Mouse (Mus musculus): ENCODE measurements around the gene Prelid3b. TPM values are rescaled to one million over a fixed set of nuclear protein-coding genes. Genes with fewer than 3 reads are reported as not detected.

The Prelid3b gene
- polyA plus RNA-seq (2014; fragmentation: Illumina TruSeq; extraction: RNeasy Lipid Tissue Mini Kit (QIAGEN cat#74804)): 64.5 TPM

DNA sequence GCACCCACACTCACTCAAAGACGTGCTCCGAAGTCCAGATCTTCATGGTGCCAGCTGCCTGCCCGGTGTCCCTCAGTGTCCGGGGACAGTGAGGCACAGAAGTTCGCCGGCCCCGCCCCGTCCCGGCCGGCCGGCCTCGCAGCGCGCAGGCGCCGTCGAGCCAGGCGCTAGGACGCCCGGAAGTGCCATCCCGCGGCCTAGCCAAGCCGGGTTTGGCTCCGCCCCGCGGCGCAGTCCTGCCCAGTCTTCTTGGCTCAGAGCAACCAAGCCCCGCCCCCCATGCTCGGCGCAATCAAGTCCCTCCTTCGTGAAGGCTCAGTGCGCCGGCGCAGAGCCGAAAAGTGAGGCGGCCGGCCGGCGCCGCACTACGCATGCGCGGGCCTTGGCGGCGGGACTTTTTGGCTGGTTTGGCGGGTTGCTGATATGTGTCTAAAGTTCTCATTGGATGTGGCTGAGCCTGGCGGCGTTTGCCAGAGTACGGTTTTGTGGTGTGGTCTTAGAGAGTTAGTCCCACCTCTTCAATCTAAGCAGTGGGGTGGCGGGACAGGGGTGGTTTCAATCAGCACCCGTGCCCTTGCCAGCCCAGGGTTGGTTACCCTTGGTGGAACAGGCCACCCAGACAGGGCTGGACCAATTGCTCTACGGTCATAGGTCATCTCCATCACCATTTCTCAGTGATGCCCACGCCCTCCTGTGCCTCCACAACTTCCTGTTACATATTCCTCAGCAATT is at the start of gene Prelid3b:
Gene Prelid3b, minus strand, starts transcription at position 264 of the 732 bp plus-strand sequence.

DNA sequence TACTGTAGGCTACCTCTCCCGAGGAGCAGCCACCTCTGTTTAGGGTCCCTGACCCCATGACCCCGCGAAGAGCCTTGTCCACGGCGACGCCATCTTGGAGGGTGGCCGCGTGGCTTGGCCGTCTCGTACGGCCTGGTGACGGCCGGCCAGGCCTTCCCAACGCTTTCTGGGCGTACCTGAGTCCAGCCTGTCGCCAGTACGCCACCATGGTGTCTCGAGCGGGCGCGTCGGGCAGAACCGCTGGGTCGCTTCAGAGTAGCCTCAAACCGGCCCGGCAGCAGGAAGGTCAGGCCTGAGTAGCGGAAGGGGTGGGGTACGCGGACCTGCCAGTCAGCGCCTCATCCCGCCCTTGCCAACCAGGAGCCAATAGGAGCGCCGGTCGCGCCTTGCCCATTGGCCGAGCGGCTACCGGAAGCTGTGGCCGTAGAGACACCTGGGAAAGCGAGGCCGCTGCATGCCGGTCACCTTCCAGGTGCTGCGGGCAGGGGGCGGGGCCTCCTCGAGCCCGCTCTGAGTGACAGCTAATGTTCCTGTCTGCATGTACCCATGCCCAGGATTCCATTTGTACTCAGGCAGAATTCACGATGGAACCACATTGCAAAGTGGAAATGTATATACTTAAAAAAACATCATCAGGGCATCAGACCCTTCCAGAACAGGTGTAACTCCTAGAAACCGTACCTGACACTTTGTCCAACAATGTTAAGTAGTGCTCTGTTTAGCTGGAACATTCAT is 8.9 kb downstream of the Prelid3b start, which contains the start of gene Atp5e:
Gene Atp5e, minus strand, starts transcription at position 317 of the 735 bp plus-strand sequence.

GRCm38 (mm10) chr2:174450353-174450752 is 22.5 kb downstream of the Prelid3b start, which contains the start of gene Tubb1:
Tubb1 (plus strand) TSS chr2:174450695.

DNA sequence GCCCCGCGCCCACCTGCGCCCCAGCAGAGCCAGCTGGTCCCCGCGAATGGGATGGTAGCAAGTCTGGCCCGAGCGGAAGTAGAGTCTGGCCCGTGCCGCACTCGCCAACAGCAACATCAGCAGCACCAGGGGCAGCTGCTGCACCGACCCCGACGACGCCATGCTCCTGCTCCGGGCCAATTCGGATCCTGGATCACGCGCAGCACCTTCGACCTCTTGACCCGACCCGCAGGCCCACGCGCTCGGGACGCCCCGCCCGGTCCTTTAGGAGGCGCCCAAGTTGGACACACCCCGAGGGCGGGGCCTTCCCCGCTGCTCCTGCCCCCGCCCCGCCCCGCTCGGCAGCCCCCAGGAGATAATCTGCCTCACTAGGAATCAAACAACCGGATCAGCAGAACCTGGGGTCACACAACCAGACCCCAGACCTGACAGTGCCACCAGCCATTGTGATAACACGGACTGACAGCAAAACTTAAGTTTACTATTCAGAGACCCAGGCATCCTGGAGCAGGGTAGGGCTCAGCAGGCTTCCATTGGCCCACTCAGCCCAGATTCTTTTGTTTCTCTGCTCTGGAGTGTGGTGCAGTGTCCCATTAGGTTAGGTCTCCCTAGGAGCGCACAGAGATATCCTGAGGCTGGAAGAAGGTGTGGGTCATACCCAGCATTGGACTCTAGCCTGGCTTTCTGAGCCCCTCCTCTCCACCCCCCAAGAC is 34.0 kb downstream of the Prelid3b start, which contains the start of gene Ctsz:
Gene Ctsz, minus strand, starts transcription at position 303 of the 713 bp plus-strand sequence.

DNA sequence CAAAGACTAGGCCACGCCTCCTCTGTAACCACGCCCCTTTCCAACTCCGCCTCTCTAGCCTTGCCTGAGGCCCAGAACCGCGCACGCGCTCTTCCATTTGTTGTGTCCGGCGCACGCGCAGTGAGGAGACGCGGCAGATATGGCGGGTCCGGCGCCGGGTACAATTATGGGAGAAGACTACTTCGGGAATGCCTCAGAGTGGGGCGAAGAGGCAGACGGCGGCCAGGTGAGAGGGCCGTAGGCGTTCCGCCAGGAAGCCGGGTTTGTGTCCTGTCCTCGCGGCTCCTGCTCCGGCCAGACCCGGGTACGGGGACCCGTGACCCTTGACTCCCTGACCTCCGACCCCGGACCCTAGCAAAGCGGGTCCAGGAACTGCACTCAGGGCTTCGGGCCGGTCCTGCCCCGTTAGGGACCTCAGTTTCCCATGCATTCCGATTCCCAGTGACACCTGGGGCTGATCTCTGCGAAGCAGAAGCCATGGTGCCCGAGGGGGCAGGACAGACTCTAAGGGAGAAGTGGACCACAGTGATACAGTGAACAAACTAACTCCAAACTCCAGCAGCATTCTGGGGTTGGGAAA is 57.1 kb downstream of the Prelid3b start, which contains the start of gene Nelfcd:
Gene Nelfcd, plus strand, starts transcription at position 74 of the 580 bp plus-strand sequence.

Other genes starting within 250 kb of the Prelid3b start
- gene Gnas, start 188.8 kb downstream of the Prelid3b start, polyA plus RNA-seq (2014; fragmentation: Illumina TruSeq; extraction: RNeasy Lipid Tissue Mini Kit (QIAGEN cat#74804)): 794 TPM
- gene Gm20721, start 126.4 kb downstream of the Prelid3b start, polyA plus RNA-seq (2014; fragmentation: Illumina TruSeq; extraction: RNeasy Lipid Tissue Mini Kit (QIAGEN cat#74804)): not detected
- gene Nelfcd, start 57.3 kb downstream of the Prelid3b start, polyA plus RNA-seq (2014; fragmentation: Illumina TruSeq; extraction: RNeasy Lipid Tissue Mini Kit (QIAGEN cat#74804)): 4.7 TPM
- 8.3 TPM for gene Ctsz, start 34.0 kb downstream of the Prelid3b start, polyA plus RNA-seq (2014; fragmentation: Illumina TruSeq; extraction: RNeasy Lipid Tissue Mini Kit (QIAGEN cat#74804))
- not detected for gene Tubb1, start 22.4 kb downstream of the Prelid3b start, polyA plus RNA-seq (2014; fragmentation: Illumina TruSeq; extraction: RNeasy Lipid Tissue Mini Kit (QIAGEN cat#74804))
- 27.9 TPM for gene Atp5e, start 9.0 kb downstream of the Prelid3b start, polyA plus RNA-seq (2014; fragmentation: Illumina TruSeq; extraction: RNeasy Lipid Tissue Mini Kit (QIAGEN cat#74804))
- gene Zfp831, start 170.5 kb upstream of the Prelid3b start, polyA plus RNA-seq (2014; fragmentation: Illumina TruSeq; extraction: RNeasy Lipid Tissue Mini Kit (QIAGEN cat#74804)): 0.06 TPM